Mouse (Mus musculus): Measurements from ENCODE around the gene Vwa1.

DNA sequence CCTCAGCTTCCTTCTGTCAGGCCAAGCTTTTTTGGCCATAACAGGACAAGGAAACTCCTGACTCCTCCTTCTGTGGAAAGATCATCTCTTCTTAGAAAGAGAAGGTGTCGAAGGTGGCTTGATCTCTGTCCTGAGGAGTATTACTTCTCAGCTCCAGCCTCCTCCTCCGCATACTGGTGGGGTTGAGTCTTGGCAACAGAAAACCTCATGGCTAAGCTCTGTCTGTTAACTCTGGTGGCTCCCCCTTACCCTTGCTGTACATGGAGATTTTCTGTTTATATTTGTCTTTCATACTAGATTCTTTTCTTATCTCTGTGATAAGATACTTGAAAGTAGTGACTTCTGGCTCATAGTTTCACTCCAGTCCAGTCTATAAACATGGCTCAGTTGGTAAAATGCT is 19.2 kb upstream of the Vwa1 start:
- TF ChIP-seq CTCF (IDR thresholded peaks at IDR 0.05; ENCODE audit: low read depth, low read length) (no peak), EP300 (IDR thresholded peaks at IDR 0.05; ENCODE audit: insufficient read depth, low read depth, low read length) (no peak)

Measured in ES-Bruce4 (cell line).